Mouse (Mus musculus) thymus, adult 2 months (tissue): ENCODE results near the gene Ube2o. TPM values are rescaled to one million over a fixed set of nuclear protein-coding genes. Genes with fewer than 3 reads are reported as not detected.

ENCODE experiments used
- DNase-seq: peaks from one replicate; pipeline ENCODE4 v3.0.0; 2021
- H3K27ac ChIP-seq: fragments of 200-500 bp; 2 replicates; pipeline ENCODE4 v1.5.1; 2012; ENCODE audit warnings: low read length, control low read depth; ENCODE audit not compliant: control insufficient read depth, insufficient read depth
- H3K27me3 ChIP-seq: fragments of 200-500 bp; 2 replicates; pipeline ENCODE4 v1.6.1; 2012; ENCODE audit warnings: mild to moderate bottlenecking, low read length, moderate library complexity, mixed read lengths; ENCODE audit not compliant: control insufficient read depth, insufficient read depth
- H3K36me3 ChIP-seq: fragments of 200-500 bp; 2 replicates; pipeline ENCODE4 v1.6.1; 2012; ENCODE audit warnings: mild to moderate bottlenecking, low read length, moderate library complexity; ENCODE audit not compliant: control insufficient read depth, insufficient read depth
- H3K4me1 ChIP-seq: fragments of 200-500 bp; replicated peaks from 2 replicates; pipeline ENCODE4 v1.6.1; 2012; ENCODE audit warnings: low read length; ENCODE audit not compliant: control insufficient read depth, insufficient read depth
- H3K4me3 ChIP-seq: fragments of 200-500 bp; 2 replicates; pipeline ENCODE4 v1.5.1; 2012; ENCODE audit warnings: mild to moderate bottlenecking, low read length, control low read depth, moderate library complexity; ENCODE audit not compliant: control insufficient read depth, insufficient read depth
- CTCF ChIP-seq: fragments of 200-500 bp; IDR thresholded peaks from 2 replicates; pipeline ENCODE4 v1.5.1; 2012; ENCODE audit warnings: mild to moderate bottlenecking, control low read depth, low read length, moderate library complexity, borderline replicate concordance; ENCODE audit not compliant: control insufficient read depth, poor library complexity, insufficient read depth; ENCODE audit errors: extremely low read depth
- POLR2A ChIP-seq: fragments of 200-500 bp; IDR thresholded peaks from 2 replicates; pipeline ENCODE4 v1.6.1; 2012; ENCODE audit warnings: mild to moderate bottlenecking, low read length, control low read depth, moderate library complexity; ENCODE audit not compliant: control insufficient read depth, poor library complexity, insufficient read depth; ENCODE audit errors: extremely low read depth
- WGBS: fragments of 180-500 bp; shearing (Covaris S2); methylation state at CpG from one replicate; pipeline ENCODE4 v1.1.7; 2018; 5-methylcytosine and 5-hydroxymethylcytosine counted together
- polyA plus RNA-seq: library from polyadenylated mRNA; depleted of rRNA; stranded (reverse); fragments of >200 nt; gene quantifications from 2 replicates; pipeline ENCODE4 v1.2.3, GENCODE M21; 2012; rRNA removed

The Ube2o gene
- polyA plus RNA-seq, 1 experiment, result 26.5 TPM

- DNase-seq, result peak; percentile 88
- Histone ChIP-seq H3K27ac (no peak overlapping the region), H3K27me3 (no peaks in the 10 kb centered on the region), H3K4me1 (peaks cover 11% of the 10 kb centered on the region), H3K4me3 (peak overlapping the region; percentile 81), H3K36me3 (0 out of 2 replicates have a peak, but pooled peaks cover 6% of the 10 kb centered on the region)
- under 1% methylated on average over 62 of the region's 62 CpGs for WGBS
- peak; percentile 52; the same call in 1 of the 2 replicates for TF ChIP-seq POLR2A
- TF ChIP-seq CTCF, result peak; percentile 23; the same call in 1 of the 2 replicates
Measured at GRCm38 (mm10) chr11:116490232-116491107, 90.8 kb downstream of the Ube2o start.

- peaks cover 11% of the 10 kb centered on the region for H3K4me1 ChIP-seq
- TF ChIP-seq CTCF (no peak), POLR2A (no peak)
- no peaks in the 10 kb centered on the region for H3K27me3 ChIP-seq
- peak overlapping the region; percentile 81 for H3K4me3 ChIP-seq
- H3K36me3 ChIP-seq, result peaks cover 9% of the 10 kb centered on the region
- H3K27ac ChIP-seq, result no peak overlapping the region
- WGBS, result under 1% methylated on average over 39 of the region's 39 CpGs
- peak; percentile 41 for DNase-seq
Measured at GRCm38 (mm10) chr11:116489771-116490231, 91.4 kb downstream of the Ube2o start.

- H3K4me1 ChIP-seq, result peaks cover 11% of the 10 kb centered on the region
- no peak for DNase-seq
- no peaks in the 10 kb centered on the region for H3K27me3 ChIP-seq
- WGBS, result 56% methylated on average over 14 of the region's 14 CpGs
- peak; percentile 12; the same call in 1 of the 2 replicates for TF ChIP-seq CTCF
- no peak for TF ChIP-seq POLR2A
- H3K4me3 ChIP-seq, result peak overlapping the region; percentile 9
- no peak overlapping the region for H3K27ac ChIP-seq
- peaks cover 16% of the 10 kb centered on the region for H3K36me3 ChIP-seq
Measured at GRCm38 (mm10) chr11:116488693-116489375, 92.4 kb downstream of the Ube2o start.

- Histone ChIP-seq H3K27ac (no peak overlapping the region), H3K4me3 (no peak overlapping the region), H3K4me1 (peaks cover 11% of the 10 kb centered on the region), H3K36me3 (peaks cover 16% of the 10 kb centered on the region), H3K27me3 (no peaks in the 10 kb centered on the region)
- no peak for DNase-seq
- TF ChIP-seq CTCF (no peak), POLR2A (no peak)
Measured at GRCm38 (mm10) chr11:116488207-116488606, 93.0 kb downstream of the Ube2o start.

Other genes with a start within 250 kb of the Ube2o start
- gene Foxj1, start 246.0 kb downstream of the Ube2o start, polyA plus RNA-seq, result 6.9 TPM in 2 replicates
- 98.7 and 119 TPM in 2 replicates for gene Rnf157, start 168.4 kb downstream of the Ube2o start, polyA plus RNA-seq
- 558 and 566 TPM in 2 replicates for gene Ubald2, start 147.4 kb downstream of the Ube2o start, polyA plus RNA-seq
- 0.19 and 0.24 TPM in 2 replicates for gene Qrich2, start 115.2 kb downstream of the Ube2o start, polyA plus RNA-seq
- 86.0 and 132 TPM in 2 replicates for gene Prpsap1, start 87.2 kb downstream of the Ube2o start, polyA plus RNA-seq
- gene Sphk1, start 50.5 kb downstream of the Ube2o start, polyA plus RNA-seq, result 12.9 and 15.7 TPM in 2 replicates
- not detected in 2 replicates for gene Aanat, start 5.0 kb upstream of the Ube2o start, polyA plus RNA-seq
- gene Rhbdf2, start 45.6 kb upstream of the Ube2o start, polyA plus RNA-seq, result 40.8 and 44.4 TPM in 2 replicates
- 0.36 and 0.97 TPM in 2 replicates for gene Prcd, start 72.1 kb upstream of the Ube2o start, polyA plus RNA-seq
- 9.4 and 14.0 TPM in 2 replicates for gene Cygb, start 72.9 kb upstream of the Ube2o start, polyA plus RNA-seq
- gene St6galnac1, start 194.1 kb upstream of the Ube2o start, polyA plus RNA-seq, result 0.30 and 0.34 TPM in 2 replicates
- 8.6 and 14.2 TPM in 2 replicates for gene Mxra7, start 246.6 kb upstream of the Ube2o start, polyA plus RNA-seq